29 mouse cellular contexts compared by ENCODE assay signal in genomic region chr4:46589151-46589550, GRCm38 (mm10). TPM values are rescaled to one million over a fixed set of nuclear protein-coding genes. Genes with fewer than 3 reads are reported as not detected.
DNase-seq lines count a peak whose midpoint lies in the region; ATAC-seq and TF ChIP-seq lines count a peak whose summit lies in the region.
"Had no signal": no experiment of that assay in that cellular context is flagged by ENCODE, and none has a peak within 500 bp of the region (broad histone marks: within the 10 kb centered on the region; RNA-seq: fewer than 3 reads in every experiment).

No protein-coding gene starts in this region.

- H3K9me3 ChIP-seq in lung, postnatal 0 days (ENCODE audit: low read length): no peaks in the 10 kb centered on the region
- H3K9me3 ChIP-seq in CH12.LX (replicated peaks; ENCODE audit: low read length) (no peaks in the 10 kb centered on the region), G1E (replicated peaks) (no peaks in the 10 kb centered on the region)
- H3K9me3 ChIP-seq: heart, embryonic 13.5 days; hindbrain, embryonic 12.5 days; intestine, embryonic 15.5 days; limb, embryonic 12.5 days; liver, embryonic 15.5 days; midbrain, embryonic 15.5 days; neural tube, embryonic 15.5 days had no signal

- H3K79me2 ChIP-seq in CH12.LX (replicated peaks; ENCODE audit: control insufficient read depth, extremely low read depth, insufficient read depth, poor library complexity, severe bottlenecking): peaks cover 88% of the 10 kb centered on the region

- no peak overlapping the region for H3K4me3 ChIP-seq in lung, postnatal 0 days (ENCODE audit: low read depth, low read length)
- no peak overlapping the region for H3K4me3 ChIP-seq in CH12.LX (replicated peaks in 1 of 3; ENCODE audit: low read depth in 2 of 3, low read length in 2 of 3, poor library complexity in 1 of 3)
- H3K4me3 ChIP-seq in G1E (ENCODE audit: low read depth, low read length): peak overlapping the region; percentile 3; the same call in 1 of the 2 replicates
- H3K4me3 ChIP-seq: gastrocnemius, adult 2 months; heart, embryonic 13.5 days; hindbrain, embryonic 12.5 days; intestine, embryonic 15.5 days; layer of hippocampus, adult 2 months; left cerebral cortex, adult 2 months; limb, embryonic 12.5 days; liver, embryonic 15.5 days; midbrain, embryonic 15.5 days; neural tube, embryonic 15.5 days had no signal

- H3K9ac ChIP-seq in lung, postnatal 0 days (replicated peaks; ENCODE audit: low read depth): no peak overlapping the region
- H3K9ac ChIP-seq in CH12.LX (ENCODE audit: insufficient read depth, low read depth): peak overlapping the region; percentile 17; the same call in 1 of the 2 replicates
- H3K9ac ChIP-seq: heart, embryonic 13.5 days; hindbrain, embryonic 12.5 days; intestine, embryonic 15.5 days; limb, embryonic 12.5 days; liver, embryonic 15.5 days; lung, embryonic 14.5 days; midbrain, embryonic 15.5 days; neural tube, embryonic 15.5 days had no signal

- no peak for TF ChIP-seq CTCF in lung, postnatal 0 days (IDR thresholded peaks at IDR 0.05)
- TF ChIP-seq CTCF in CH12.LX (conservative IDR thresholded peaks at IDR 0.05 in 1 of 2, IDR thresholded peaks at IDR 0.05 in 1 of 2; ENCODE audit: low read depth in 2 of 2, low read length in 2 of 2) (no peak), G1E (IDR thresholded peaks at IDR 0.05; ENCODE audit: low read depth, low read length) (no peak)

- ATAC-seq in lung, postnatal 0 days: no peak
- ATAC-seq in G1E (ENCODE audit: extremely low read depth, insufficient number of reproducible peaks, low FRiP score, poor library complexity, severe bottlenecking): no peak
- ATAC-seq: forebrain, embryonic 14.5 days; hindbrain, postnatal 0 days; intestine, embryonic 15.5 days; midbrain, embryonic 15.5 days had no signal

- H3K27ac ChIP-seq in lung, postnatal 0 days (ENCODE audit: low read length): no peak overlapping the region
- H3K27ac ChIP-seq in CH12.LX (ENCODE audit: insufficient read depth, low read depth): peak overlapping the region; percentile 49
- H3K27ac ChIP-seq: gastrocnemius, adult 2 months; heart, embryonic 13.5 days; hindbrain, embryonic 12.5 days; hindbrain, postnatal 0 days; intestine, embryonic 15.5 days; layer of hippocampus, adult 2 months; left cerebral cortex, adult 2 months; limb, embryonic 12.5 days; liver, embryonic 15.5 days; midbrain, embryonic 15.5 days; neural tube, embryonic 15.5 days; stomach, postnatal 0 days had no signal

- no peak for TF ChIP-seq EP300 in lung, postnatal 0 days (IDR thresholded peaks at IDR 0.05)
- TF ChIP-seq EP300 in CH12.LX (IDR thresholded peaks at IDR 0.05; ENCODE audit: low read length): no peak

- dilution Hi-C loops in CH12.LX (cut with MboI; ENCODE audit: extremely low pct_ligation_motif_present, extremely low pct_unique_long_range_greater_than_20kb, low sequenced_read_pairs): no loop called here

- in situ Hi-C loops in CH12.LX (cut with MboI; ENCODE audit: low pct_ligation_motif_present, low pct_unique_long_range_greater_than_20kb, low sequenced_read_pairs): loop anchor here (5.0 kb wide), 1 partner anchor 42 kb away; no protein-coding TSS in a partner anchor

- H3K4me1 ChIP-seq in lung, postnatal 0 days (ENCODE audit: insufficient read depth, low read depth, low read length): no peaks in the 10 kb centered on the region
- H3K4me1 ChIP-seq in CH12.LX (ENCODE audit: control insufficient read depth in 1 of 2, insufficient read depth in 2 of 2) (peaks cover 65 to 93% of the 10 kb centered on the region in 2 experiments), G1E (ENCODE audit: insufficient read depth, low read depth, low read length) (peaks cover 92% of the 10 kb centered on the region)
- H3K4me1 ChIP-seq: limb, embryonic 12.5 days; midbrain, embryonic 15.5 days; neural tube, embryonic 15.5 days had no signal

- no peak for TF ChIP-seq POLR2A in CH12.LX (IDR thresholded peaks at IDR 0.05; ENCODE audit: low read depth, low read length)

- H3K36me3 ChIP-seq in lung, postnatal 0 days (ENCODE audit: insufficient read depth, low read length): no peaks in the 10 kb centered on the region
- H3K36me3 ChIP-seq in CH12.LX (replicated peaks in 1 of 2; ENCODE audit: control insufficient read depth in 1 of 2, insufficient read depth in 1 of 2, low read length in 1 of 2) (peaks cover 41 to 49% of the 10 kb centered on the region in 2 experiments), G1E (replicated peaks) (peaks cover 84% of the 10 kb centered on the region)
- H3K36me3 ChIP-seq: heart, embryonic 13.5 days; hindbrain, embryonic 12.5 days; intestine, embryonic 15.5 days; limb, embryonic 12.5 days; liver, embryonic 15.5 days; midbrain, embryonic 15.5 days; neural tube, embryonic 15.5 days had no signal

- no peaks in the 10 kb centered on the region for H3K27me3 ChIP-seq in lung, postnatal 0 days (replicated peaks; ENCODE audit: insufficient read depth, low read length)
- no peaks in the 10 kb centered on the region for H3K27me3 ChIP-seq in CH12.LX (replicated peaks)
- no peaks in the 10 kb centered on the region for H3K27me3 ChIP-seq in G1E (ENCODE audit: insufficient read depth, low read length)
- H3K27me3 ChIP-seq: hindbrain, embryonic 12.5 days; intestine, embryonic 15.5 days; limb, embryonic 12.5 days; liver, embryonic 15.5 days; midbrain, embryonic 15.5 days; neural tube, embryonic 15.5 days had no signal

- WGBS in lung, postnatal 0 days: 82% methylated on average over 8 of the region's 8 CpGs

- no peak overlapping the region for H3K4me2 ChIP-seq in lung, postnatal 0 days (replicated peaks; ENCODE audit: low read depth, low read length)
- 0 out of 2 replicates have a peak overlapping the region, but pooled peaks have one; percentile 16 for H3K4me2 ChIP-seq in CH12.LX (ENCODE audit: insufficient read depth, low read depth, poor library complexity, severe bottlenecking)
- H3K4me2 ChIP-seq: heart, embryonic 13.5 days; hindbrain, embryonic 12.5 days; intestine, embryonic 15.5 days; limb, embryonic 12.5 days; liver, embryonic 15.5 days; lung, embryonic 14.5 days; midbrain, embryonic 15.5 days; neural tube, embryonic 15.5 days had no signal

- peak; percentile 2 for DNase-seq in gastrocnemius, postnatal 25 days
- no peak for DNase-seq in gastrocnemius, postnatal 10 days
- DNase-seq in lung, postnatal 10 days: peak; percentile 0
- DNase-seq in lung, postnatal 0 days (ENCODE audit: low spot score): no peak
- DNase-seq in CH12.LX (ENCODE audit: extremely low read depth) (no peak), G1E (ENCODE audit: low spot score) (no peak)
- no peak for DNase-seq in embryo, embryonic 10 days (ENCODE audit: low spot score)
- DNase-seq: adrenal gland, adult 8-10 months; B cell, adult 2 months; gastrocnemius, adult 2 months; heart, adult 18-20 months; heart, postnatal 14 days; kidney, adult 2 months; kidney, postnatal 36 days; lung, embryonic 14.5 days; retina, postnatal 1 day; right cerebral cortex, postnatal 25 days had no signal

- no peak for TF ChIP-seq RAD21 in CH12.LX (IDR thresholded peaks at IDR 0.05; ENCODE audit: low read depth, low read length)

TF ChIP-seq in CH12.LX, 34 proteins besides CTCF, POLR2A, EP300 and RAD21:
- TF ChIP-seq ZMIZ1 (IDR thresholded peaks at IDR 0.05; ENCODE audit: low read depth, low read length): no peak
- TF ChIP-seq ZKSCAN1 (IDR thresholded peaks at IDR 0.05; ENCODE audit: borderline replicate concordance, low read depth, low read length): no peak
- no peak for TF ChIP-seq SIN3A (IDR thresholded peaks at IDR 0.05; ENCODE audit: low read length)
- TF ChIP-seq E2F4 (IDR thresholded peaks at IDR 0.05; ENCODE audit: insufficient replicate concordance, low read depth, low read length): no peak
- no peak for TF ChIP-seq JUN (IDR thresholded peaks at IDR 0.05; ENCODE audit: insufficient read depth, low read depth, low read length)
- no peak for TF ChIP-seq BHLHE40 (IDR thresholded peaks at IDR 0.05; ENCODE audit: low read depth, low read length)
- no peak for TF ChIP-seq NRF1 (IDR thresholded peaks at IDR 0.05; ENCODE audit: low read depth, low read length)
- TF ChIP-seq TCF12 (IDR thresholded peaks at IDR 0.05; ENCODE audit: low read depth, low read length): no peak
- TF ChIP-seq ETS1 (conservative IDR thresholded peaks at IDR 0.05; ENCODE audit: low read depth, low read length): no peak
- TF ChIP-seq KAT2A (IDR thresholded peaks at IDR 0.05; ENCODE audit: insufficient replicate concordance, low read length): no peak
- TF ChIP-seq HCFC1 (IDR thresholded peaks at IDR 0.05; ENCODE audit: low read depth, low read length): no peak
- TF ChIP-seq MEF2A (IDR thresholded peaks at IDR 0.05; ENCODE audit: borderline replicate concordance, low read depth, low read length): no peak

RNA-seq across cellular contexts. Expression of gene Coro2a, which starts 12.9 kb away (rescaled TPM):
- total RNA-seq in gastrocnemius, postnatal 25 days (2021): under 1 TPM in 1 of 2 experiments, not detected in 1; 0.20 TPM
- under 1 TPM; 0.40 to 0.52 TPM for total RNA-seq in gastrocnemius, postnatal 10 days (2021)
- 2.3 and 2.5 TPM in 2 replicates for polyA plus RNA-seq in lung, postnatal 0 days (2015; fragmentation: Nextera tagmentation; extraction: Ambion mirVana)
- total RNA-seq in CH12.LX (2012; rRNA removed) (71.4 and 129 TPM in 2 replicates), CH12.LX (2014; rRNA removed) (23.3 and 24.6 TPM in 2 replicates), G1E (2014; fragmentation: Nextera tagmentation) (148 and 158 TPM in 2 replicates), G1E (2017) (79.5 and 79.6 TPM in 2 replicates)
- polyA plus RNA-seq in CH12.LX (2012; ENCODE audit: insufficient read length, low read depth) (152 and 223 TPM in 2 replicates), G1E (2012) (480 and 501 TPM in 2 replicates)

RNA-seq across cellular contexts. Expression of gene Trim14, which starts 53.2 kb away (rescaled TPM):
- total RNA-seq in gastrocnemius, postnatal 25 days (2021): 1 to 10 TPM in 1 of 2 experiments, under 1 TPM in 1; 0.46 to 1.4 TPM
- under 1 TPM; 0.63 to 0.93 TPM for total RNA-seq in gastrocnemius, postnatal 10 days (2021)
- 5.2 and 5.4 TPM in 2 replicates for polyA plus RNA-seq in lung, postnatal 0 days (2015; fragmentation: Nextera tagmentation; extraction: Ambion mirVana)
- 24.4 and 26.5 TPM in 2 replicates for total RNA-seq in CH12.LX (2012; rRNA removed)
- total RNA-seq in CH12.LX (2014; rRNA removed): 11.6 and 13.8 TPM in 2 replicates
- 26.0 and 35.4 TPM in 2 replicates for polyA plus RNA-seq in CH12.LX (2012; ENCODE audit: insufficient read length, low read depth)
- total RNA-seq in G1E (2014; fragmentation: Nextera tagmentation): 13.0 and 18.7 TPM in 2 replicates
- 18.2 and 19.5 TPM in 2 replicates for total RNA-seq in G1E (2017)
- polyA plus RNA-seq in G1E (2012): 25.9 and 27.2 TPM in 2 replicates

Comparison
In these comparisons a context has a peak if more than half of its experiments do, and no peak if none do; other contexts are left out.
1. DNase-seq: peak in gastrocnemius, postnatal 25 days (single experiment) and lung, postnatal 10 days (single experiment); none in gastrocnemius, postnatal 10 days (single experiment), lung, postnatal 0 days (single experiment), CH12.LX (single experiment), G1E (single experiment) and embryo, embryonic 10 days (single experiment).
2. RNA of gene Coro2a, which starts 12.9 kb away (total RNA-seq): 79.5 to 158 TPM in G1E and 23.3 to 129 TPM in CH12.LX; 0.40 to 0.52 TPM in gastrocnemius, postnatal 10 days and 0.20 TPM in gastrocnemius, postnatal 25 days; every median in the first group is over 10 times any median in the second.
3. RNA of gene Trim14, which starts 53.2 kb away (total RNA-seq): 11.6 to 26.5 TPM in CH12.LX and 13.0 to 19.5 TPM in G1E; 0.46 to 1.4 TPM in gastrocnemius, postnatal 25 days and 0.63 to 0.93 TPM in gastrocnemius, postnatal 10 days; every median in the first group is over 4 times any median in the second.